Mouse (Mus musculus): ENCODE results near the gene 4931409K22Rik.

DNA sequence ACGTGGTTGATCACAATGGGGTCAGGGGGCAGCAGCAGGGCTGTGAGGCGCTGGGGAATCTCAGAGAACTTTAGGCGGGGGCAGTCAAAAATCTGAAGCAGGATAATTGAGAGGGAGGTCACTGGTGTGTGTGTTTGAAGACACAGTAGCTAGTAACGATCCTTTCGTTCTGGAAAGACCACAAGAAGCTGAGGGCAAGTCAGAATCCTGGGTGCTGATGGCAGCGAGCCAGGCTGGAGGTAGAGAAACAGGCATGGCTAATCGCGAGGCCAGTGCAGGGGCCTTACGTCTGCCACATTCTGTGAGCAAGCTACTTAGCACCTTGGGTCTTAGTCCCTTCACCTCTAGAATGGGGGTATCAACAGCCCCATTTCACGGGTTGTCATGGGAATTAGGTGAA is 37.3 kb upstream of the 4931409K22Rik start:
- TF ChIP-seq POLR2A (IDR thresholded peaks at IDR 0.05; ENCODE audit: control insufficient read depth, extremely low read depth, insufficient read depth, low read length, poor library complexity) (no peak), CTCF (IDR thresholded peaks at IDR 0.05; ENCODE audit: borderline replicate concordance, control insufficient read depth, extremely low read depth, insufficient read depth, low read length, poor library complexity) (no peak)
